Mouse (Mus musculus) large intestine, adult 2 months (tissue): ENCODE measurements at regions not wholly inside any gene's neighbourhood (a gene's known extent, or its start where the extent isn't known, plus 50 kb on each side); places are given as distances from the start of the nearest gene placed in this dataset.
"Not testable (repeated sequence)": the region's sequence is repeated elsewhere in the genome, so short reads cannot be mapped to it uniquely, and the experiment has no call there.

Experiments used
- DNase-seq: peaks from one replicate; pipeline ENCODE4 v3.0.0-alpha.2; 2012; ENCODE audit warnings: low read depth, low spot score
- WGBS: fragments of 180-500 bp; shearing (Covaris S2); methylation state at CpG from one replicate; pipeline ENCODE4 v1.1.7; 2018; 5-methylcytosine and 5-hydroxymethylcytosine counted together

GRCm38 (mm10) chr6:24288757-24289156, 120.9 kb upstream of the Slc13a1 start:
- 80% methylated on average over 2 of the region's 2 CpGs for WGBS
- DNase-seq: not testable (repeated sequence)

GRCm38 (mm10) chr6:24272821-24273220, 104.9 kb upstream of the Slc13a1 start:
- 79% methylated on average over 5 of the region's 5 CpGs for WGBS
- DNase-seq: no peak

- 43% methylated on average over 3 of the region's 3 CpGs for WGBS
- DNase-seq: no peak
Observed at GRCm38 (mm10) chr6:24269633-24270032, 101.7 kb upstream of the Slc13a1 start.

GRCm38 (mm10) chr6:24263796-24264195, 95.9 kb upstream of the Slc13a1 start:
- DNase-seq: no peak
- 19% methylated on average over 4 of the region's 4 CpGs for WGBS

- WGBS: 23% methylated on average over 5 of the region's 5 CpGs
- peak; percentile 93 for DNase-seq
Observed at GRCm38 (mm10) chr6:24262578-24262977, 94.7 kb upstream of the Slc13a1 start.

GRCm38 (mm10) chr6:24245591-24245990, 77.7 kb upstream of the Slc13a1 start:
- no peak for DNase-seq
- WGBS: 88% methylated on average over 1 of the region's 1 CpGs

- 65% methylated on average over 1 of the region's 1 CpGs for WGBS
- no peak for DNase-seq
Observed at GRCm38 (mm10) chr6:24238541-24238940, 70.6 kb upstream of the Slc13a1 start.

- WGBS: 65% methylated on average over 2 of the region's 2 CpGs
- DNase-seq: no peak
Observed at GRCm38 (mm10) chr6:24238054-24238453, 70.2 kb upstream of the Slc13a1 start.

GRCm38 (mm10) chr6:24233626-24234025, 65.7 kb upstream of the Slc13a1 start:
- 76% methylated on average over 2 of the region's 2 CpGs for WGBS
- no peak for DNase-seq

GRCm38 (mm10) chr6:24220589-24220988, 52.7 kb upstream of the Slc13a1 start:
- 50% methylated on average over 1 of the region's 1 CpGs for WGBS
- no peak for DNase-seq

- WGBS: 19% methylated on average over 3 of the region's 3 CpGs
- no peak for DNase-seq
Observed at GRCm38 (mm10) chr6:24219882-24220522, 52.1 kb upstream of the Slc13a1 start.
